ENCODE assay signal across 9 mouse cellular contexts in the genomic region with DNA sequence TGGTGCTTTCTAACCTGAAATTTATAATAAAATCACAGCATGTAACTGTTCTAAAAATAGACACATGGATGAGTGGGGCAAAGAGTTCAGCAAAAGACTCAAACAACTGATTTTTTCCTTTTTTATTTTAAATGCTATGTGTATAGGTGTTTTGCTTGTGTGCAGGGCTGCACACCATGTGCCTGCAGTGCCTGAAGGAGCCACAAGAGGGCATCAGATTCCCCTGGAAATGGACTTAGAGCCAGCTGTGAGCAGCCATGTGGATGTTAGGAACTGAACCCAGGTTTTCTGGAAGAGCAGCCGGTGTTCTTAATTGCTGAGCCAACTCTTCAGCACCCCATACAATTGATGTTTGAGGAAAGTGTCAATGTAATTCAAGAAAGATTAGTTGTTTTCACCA. TPM values are rescaled to one million over a fixed set of nuclear protein-coding genes. Genes with fewer than 3 reads are reported as not detected.
A peak's percentile ranks its signal among the peaks of the same experiment; 100 is the strongest.
DNase-seq lines count a peak whose midpoint lies in the region; ATAC-seq lines count a peak whose summit lies in the region.
"Had no signal": no experiment of that assay in that cellular context is flagged by ENCODE, and none has a peak within 500 bp of the region (broad histone marks: within the 10 kb centered on the region; RNA-seq: fewer than 3 reads in every experiment).

No protein-coding gene starts in this region.

- intact Hi-C loops in left cerebral cortex, postnatal 4 days (cut with DNase I): no loop called here

- DNase-seq in adrenal gland, adult 18-20 months (ENCODE audit: low spot score in 2 of 2): peak; percentile 11 to 28
- no peak for DNase-seq in adrenal gland, adult 2 months
- peak; percentile 32 for DNase-seq in left cerebral cortex, postnatal 4 days
- no peak for DNase-seq in left cerebral cortex, adult 9 months (ENCODE audit: low spot score in 2 of 2)
- DNase-seq in c-Kit-positive CD71-negative TER-119-negative erythroid progenitor cells, embryonic 14.5 days (ENCODE audit: low read depth): peak; percentile 19
- no peak for DNase-seq in frontal cortex, adult 2 months (ENCODE audit: extremely low spot score in 1 of 2, low spot score in 1 of 2)
- no peak for DNase-seq in frontal cortex, postnatal 10 days (ENCODE audit: low spot score in 2 of 2)

- peak; percentile 52; the same call in 1 of the 2 replicates for ATAC-seq in megakaryocyte progenitor cell, adult 5-6 weeks (replicated peaks; ENCODE audit: poor library complexity)

RNA-seq across cellular contexts. Expression of a gene that starts 25.0 kb away (rescaled TPM):
- 1 to 10 TPM; 8.2 to 8.7 TPM for total RNA-seq in adrenal gland, adult 18-20 months (2021)
- 10 to 100 TPM in 1 of 2 experiments, 1 to 10 TPM in 1; 7.2 to 23.9 TPM for total RNA-seq in adrenal gland, adult 2 months (2021)
- polyA plus RNA-seq in adrenal gland, adult 2 months (2012; rRNA removed): 2.5 and 3.2 TPM in 2 replicates
- total RNA-seq in left cerebral cortex, postnatal 4 days (2021): 10 to 100 TPM; 20.5 to 21.3 TPM
- 0.66 TPM in 1 of 2 replicates, not detected in the other for total RNA-seq in megakaryocyte progenitor cell, adult 5-6 weeks (2015)
- total RNA-seq in megakaryocyte progenitor cell, adult 5-6 weeks (2017): 0.14 and 1.0 TPM in 2 replicates
- polyA plus RNA-seq in frontal cortex, adult 2 months (2012; rRNA removed): 17.4 and 17.7 TPM in 2 replicates

RNA-seq across cellular contexts. Expression of a gene that starts 31.9 kb away (rescaled TPM):
- total RNA-seq in adrenal gland, adult 18-20 months (2021): 10 to 100 TPM; 39.4 to 41.0 TPM
- total RNA-seq in adrenal gland, adult 2 months (2021): 10 to 100 TPM; 28.9 to 55.6 TPM
- 60.9 and 75.8 TPM in 2 replicates for polyA plus RNA-seq in adrenal gland, adult 2 months (2012; rRNA removed)
- total RNA-seq in left cerebral cortex, postnatal 4 days (2021): 1 to 10 TPM; 5.0 to 5.8 TPM
- 12.5 and 15.9 TPM in 2 replicates for total RNA-seq in megakaryocyte progenitor cell, adult 5-6 weeks (2015)
- total RNA-seq in megakaryocyte progenitor cell, adult 5-6 weeks (2017): 10.4 and 10.7 TPM in 2 replicates
- polyA plus RNA-seq in frontal cortex, adult 2 months (2012; rRNA removed): 7.7 and 10.3 TPM in 2 replicates

RNA-seq across cellular contexts. Expression of a gene that starts 32.2 kb away (rescaled TPM):
- 1 to 10 TPM; 2.6 to 2.8 TPM for total RNA-seq in adrenal gland, adult 18-20 months (2021)
- total RNA-seq in adrenal gland, adult 2 months (2021): 1 to 10 TPM; 3.0 to 3.3 TPM
- polyA plus RNA-seq in adrenal gland, adult 2 months (2012; rRNA removed): 5.5 and 7.9 TPM in 2 replicates
- under 1 TPM; 0.26 to 0.40 TPM for total RNA-seq in left cerebral cortex, postnatal 4 days (2021)
- total RNA-seq in megakaryocyte progenitor cell, adult 5-6 weeks (2015): not detected in 2 replicates
- total RNA-seq in megakaryocyte progenitor cell, adult 5-6 weeks (2017): not detected in 2 replicates
- 0.80 and 0.88 TPM in 2 replicates for polyA plus RNA-seq in frontal cortex, adult 2 months (2012; rRNA removed)
- total RNA-seq: heart, postnatal 10 days had no signal

Comparison
In these comparisons a context has a peak if more than half of its experiments do, and no peak if none do; other contexts are left out.
1. DNase-seq: peak in adrenal gland, adult 18-20 months (2 of 2), left cerebral cortex, postnatal 4 days (single experiment) and c-Kit-positive CD71-negative TER-119-negative erythroid progenitor cells, embryonic 14.5 days (single experiment); none in adrenal gland, adult 2 months (single experiment), left cerebral cortex, adult 9 months (0 of 2), frontal cortex, adult 2 months (0 of 2) and frontal cortex, postnatal 10 days (0 of 2).
2. RNA of a gene that starts 25.0 kb away (total RNA-seq): 7.2 to 23.9 TPM in adrenal gland, adult 2 months, 20.5 to 21.3 TPM in left cerebral cortex, postnatal 4 days and 8.2 to 8.7 TPM in adrenal gland, adult 18-20 months; 0.14 to 1.0 TPM in megakaryocyte progenitor cell, adult 5-6 weeks; every median in the first group is over 4 times any median in the second.